Mouse (Mus musculus): ENCODE results near the gene Krtap6-5.
"Not testable (repeated sequence)": the region's sequence is repeated elsewhere in the genome, so short reads cannot be mapped to it uniquely, and the experiment has no call there.

The Krtap6-5 gene

DNA sequence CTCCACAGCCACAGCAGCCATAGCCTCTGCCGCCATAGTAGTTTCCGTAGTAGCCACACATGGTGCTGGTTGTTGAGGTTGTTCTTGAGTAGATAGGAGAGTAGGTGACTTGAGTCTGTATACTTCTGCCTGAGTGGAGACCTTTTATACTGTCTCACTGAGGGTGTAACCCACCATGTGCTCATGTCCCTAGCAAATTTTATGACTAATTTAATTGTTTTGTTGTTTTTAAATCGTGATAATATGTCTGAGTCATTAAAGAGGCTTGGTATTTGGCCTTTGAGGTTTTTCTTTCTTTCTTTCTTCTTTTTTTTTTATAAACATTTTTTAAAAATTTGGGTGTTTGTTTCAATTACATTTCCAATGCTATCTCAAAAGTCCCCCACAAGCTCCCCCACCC, at the start of gene Krtap6-5:
TSS of gene Krtap6-5 (minus strand) at position 101 of the 400 bp plus-strand sequence.
- no peak for DNase-seq (ENCODE audit: low spot score in 2 of 2)

DNA sequence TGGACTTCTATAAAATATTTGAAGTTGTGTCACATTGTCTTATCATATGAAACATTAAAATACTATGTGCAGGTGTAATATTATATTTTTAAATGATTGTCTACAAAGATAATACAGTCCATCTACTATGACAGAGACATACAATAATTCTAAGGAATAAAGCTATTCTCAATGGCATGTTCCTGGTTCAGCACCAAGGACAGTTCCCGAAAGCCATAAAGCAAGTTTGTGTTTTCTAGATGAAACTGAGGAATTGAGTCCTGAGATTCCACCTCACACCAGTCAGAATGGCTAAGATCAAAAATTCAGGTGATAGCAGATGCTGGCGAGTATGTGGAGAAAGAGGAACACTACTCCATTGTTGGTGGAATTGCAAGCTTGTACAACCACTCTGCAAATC, 23.4 kb upstream of the Krtap6-5 start:
- not testable (repeated sequence) for DNase-seq (ENCODE audit: low spot score in 2 of 2)

DNA sequence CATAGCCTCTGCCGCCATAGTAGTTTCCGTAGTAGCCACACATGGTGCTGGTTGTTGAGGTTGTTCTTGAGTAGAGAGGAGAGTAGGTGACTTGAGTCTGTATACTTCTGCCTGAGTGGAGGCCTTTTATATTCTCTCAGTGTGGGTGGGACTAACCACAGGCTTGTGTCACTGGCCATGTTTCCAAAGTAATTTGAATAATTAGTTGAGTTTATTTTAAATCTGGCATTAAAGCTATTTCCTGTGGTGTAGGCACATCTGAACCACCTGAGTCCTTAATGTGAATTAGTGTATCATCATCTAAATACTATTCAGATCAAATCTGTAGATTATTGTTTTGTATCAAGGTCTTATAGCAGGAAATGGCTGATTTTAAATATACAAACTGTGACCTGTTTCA, 16.2 kb upstream of the Krtap6-5 start, which contains the start of gene 1110025L11Rik:
TSS of gene 1110025L11Rik (minus strand) at position 101 of the 400 bp plus-strand sequence.
- DNase-seq (ENCODE audit: low spot score in 2 of 2): not testable (repeated sequence)

DNA sequence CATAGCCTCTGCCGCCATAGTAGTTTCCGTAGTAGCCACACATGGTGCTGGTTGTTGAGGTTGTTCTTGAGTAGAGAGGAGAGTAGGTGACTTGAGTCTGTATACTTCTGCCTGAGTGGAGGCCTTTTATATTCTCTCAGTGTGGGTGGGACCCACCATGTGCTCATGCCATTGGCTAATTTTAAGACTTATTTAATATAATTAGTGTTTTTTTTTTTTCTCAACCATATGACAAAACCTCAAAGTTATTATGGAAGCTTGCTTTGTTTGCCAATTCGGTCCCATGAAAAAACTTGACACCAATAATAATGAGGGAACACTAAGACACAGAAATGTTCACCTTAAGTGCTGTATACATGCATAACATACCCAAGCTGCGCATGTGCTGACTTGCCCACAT, 6.3 kb downstream of the Krtap6-5 start, which contains the start of gene Gm10228:
TSS of gene Gm10228 (minus strand) at position 101 of the 400 bp plus-strand sequence.
- DNase-seq (ENCODE audit: low spot score in 2 of 2): not testable (repeated sequence)

DNA sequence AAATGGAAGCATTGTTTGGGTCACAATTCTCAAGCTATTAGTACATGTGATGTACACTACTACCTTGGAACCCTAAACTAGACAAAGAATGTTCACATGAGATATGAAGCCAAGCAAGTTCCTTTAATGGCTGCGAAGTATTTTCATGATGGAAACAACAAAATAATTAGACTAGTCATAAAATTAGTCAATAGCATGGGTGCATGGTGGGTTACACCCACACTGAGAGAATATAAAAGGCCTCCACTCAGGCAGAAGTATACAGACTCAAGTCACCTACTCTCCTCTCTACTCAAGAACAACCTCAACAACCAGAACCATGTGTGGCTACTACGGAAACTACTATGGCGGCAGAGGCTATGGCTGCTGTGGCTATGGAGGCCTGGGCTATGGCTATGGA, 16.3 kb downstream of the Krtap6-5 start, which contains the start of gene Krtap6-1:
TSS of gene Krtap6-1 (plus strand) at position 301 of the 400 bp plus-strand sequence.
- not testable (repeated sequence) for DNase-seq (ENCODE audit: low spot score in 2 of 2)

DNA sequence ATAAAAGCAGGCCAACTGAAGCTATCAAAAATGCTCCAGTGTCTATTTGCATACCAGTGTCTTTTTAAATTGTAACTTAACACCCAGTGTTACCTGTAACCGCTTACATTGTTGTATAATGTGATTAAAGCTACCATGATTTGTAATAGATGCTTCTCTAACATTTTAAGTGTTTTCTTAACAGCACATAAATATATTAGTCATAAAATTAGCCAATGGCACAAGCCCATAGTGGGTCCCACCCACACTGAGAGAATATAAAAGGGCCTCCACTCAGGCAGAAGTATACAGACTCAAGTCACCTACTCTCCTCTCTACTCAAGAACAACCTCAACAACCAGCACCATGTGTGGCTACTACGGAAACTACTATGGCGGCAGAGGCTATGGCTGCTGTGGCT, 32.7 kb downstream of the Krtap6-5 start, which contains the start of gene Gm10229:
TSS of gene Gm10229 (plus strand) at position 301 of the 400 bp plus-strand sequence.
- not testable (repeated sequence) for DNase-seq (ENCODE audit: low spot score in 2 of 2)

DNA sequence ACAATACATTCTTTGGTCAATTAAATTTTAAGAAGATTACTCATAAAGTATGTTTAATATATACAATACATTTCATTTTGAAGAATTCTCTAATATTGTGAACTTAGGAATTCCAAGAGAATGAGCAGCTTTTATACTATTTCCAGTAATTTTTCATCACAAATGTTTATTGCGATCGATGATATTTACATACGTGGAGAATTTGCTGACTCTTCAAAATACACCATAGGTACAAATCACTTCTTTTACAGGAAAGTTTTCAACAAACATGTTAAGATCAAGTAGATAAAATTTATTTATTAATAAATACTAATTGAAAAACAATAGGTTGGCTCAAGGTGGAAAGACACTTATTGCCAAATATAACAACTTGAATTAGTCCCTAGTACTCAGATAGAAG, 33.7 kb downstream of the Krtap6-5 start:
- DNase-seq (ENCODE audit: low spot score in 2 of 2): no peak

DNA sequence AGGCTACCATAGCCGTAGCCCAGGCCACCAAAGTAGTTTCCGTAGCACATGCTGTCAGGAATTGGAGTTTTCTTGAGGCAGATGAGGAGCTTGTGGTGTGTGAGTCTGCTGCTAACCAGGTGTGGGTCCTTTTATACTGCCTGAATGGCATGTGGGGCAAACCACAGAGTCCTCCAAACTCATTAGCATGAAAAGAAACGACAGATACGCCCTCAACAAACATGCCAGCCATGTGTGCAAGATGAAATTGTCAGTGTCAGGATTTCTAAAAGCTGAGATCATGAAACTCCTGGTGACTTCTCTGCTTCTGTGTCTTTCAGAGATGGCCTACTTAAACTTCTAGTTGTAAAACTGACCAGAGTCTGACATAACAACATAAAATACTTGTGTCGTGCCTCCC, 37.0 kb downstream of the Krtap6-5 start, which contains the start of gene Krtap22-2:
TSS of gene Krtap22-2 (minus strand) at position 101 of the 400 bp plus-strand sequence.
- DNase-seq (ENCODE audit: low spot score in 2 of 2): no peak

All from spleen, postnatal 14 days (tissue).